In the genomic region with DNA sequence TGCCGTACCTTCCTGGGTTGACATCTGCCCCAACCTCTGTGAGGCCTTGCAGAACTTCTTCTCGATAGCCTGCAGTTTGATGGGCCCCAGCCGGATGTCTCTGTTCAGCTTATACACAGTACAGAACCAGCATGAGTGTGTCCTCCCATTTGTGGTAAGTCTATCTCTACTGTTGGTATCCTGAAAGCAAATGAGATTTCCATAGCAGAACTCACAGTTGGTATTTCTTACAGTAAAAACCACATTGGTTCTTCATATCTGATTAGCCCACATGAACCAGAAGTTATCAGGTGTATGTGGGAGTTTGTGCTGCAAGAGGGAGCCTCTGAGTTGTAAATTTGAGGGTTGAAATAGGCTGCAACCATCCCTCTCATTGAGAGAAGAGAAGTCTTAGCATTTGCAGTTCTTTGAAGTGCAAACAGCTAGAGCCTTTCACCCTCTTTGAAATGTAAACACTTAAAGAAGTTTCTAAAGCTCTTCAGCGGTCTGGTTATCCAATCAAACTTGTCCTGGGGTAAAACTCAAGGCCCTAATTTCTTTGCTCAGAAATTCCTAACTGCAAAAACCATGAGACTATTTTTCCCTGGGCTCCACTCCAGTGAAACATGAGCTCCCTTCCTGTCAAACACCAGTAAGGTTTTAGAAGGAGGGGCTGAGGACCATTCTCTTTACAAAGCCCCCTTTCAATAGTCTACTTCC, we compare ENCODE assay signal across 13 mouse cellular contexts. TPM values are rescaled to one million over a fixed set of nuclear protein-coding genes. Genes with fewer than 3 reads are reported as not detected.
DNase-seq lines count a peak whose midpoint lies in the region; ATAC-seq lines count a peak whose summit lies in the region.
"Had no signal": no experiment of that assay in that cellular context is flagged by ENCODE, and none has a peak within 500 bp of the region (broad histone marks: within the 10 kb centered on the region; RNA-seq: fewer than 3 reads in every experiment).

No protein-coding gene starts in this region.

- no peaks in the 10 kb centered on the region for H3K4me1 ChIP-seq in heart, embryonic 15.5 days (replicated peaks)
- peaks cover 13% of the 10 kb centered on the region for H3K4me1 ChIP-seq in embryonic facial prominence, embryonic 10.5 days
- H3K4me1 ChIP-seq in limb, embryonic 15.5 days = 0 out of 2 replicates have a peak, but pooled peaks cover 6% of the 10 kb centered on the region
- H3K4me1 ChIP-seq in forebrain, embryonic 10.5 days = peaks cover 8% of the 10 kb centered on the region
- H3K4me1 ChIP-seq: neural tube, embryonic 13.5 days had no signal

- H3K4me3 ChIP-seq in heart, embryonic 15.5 days = no peak overlapping the region
- H3K4me3 ChIP-seq in embryonic facial prominence, embryonic 10.5 days = no peak overlapping the region
- H3K4me3 ChIP-seq in limb, embryonic 15.5 days = no peak overlapping the region
- H3K4me3 ChIP-seq in forebrain, embryonic 10.5 days = no peak overlapping the region
- H3K4me3 ChIP-seq: midbrain, embryonic 10.5 days; neural tube, embryonic 13.5 days had no signal

- ATAC-seq in heart, embryonic 15.5 days (replicated peaks; ENCODE audit: insufficient number of reproducible peaks, insufficient read depth, low FRiP score, low read depth) = no peak
- 0 out of 2 replicates have a peak, but pooled peaks have one; percentile 48 for ATAC-seq in limb, embryonic 15.5 days (ENCODE audit: insufficient number of reproducible peaks, low FRiP score, low TSS enrichment, low read depth)
- ATAC-seq: forebrain, embryonic 14.5 days; hindbrain, postnatal 0 days had no signal

- H3K4me2 ChIP-seq in heart, embryonic 15.5 days = no peak overlapping the region
- peak overlapping the region; percentile 0; the same call in 1 of the 2 replicates for H3K4me2 ChIP-seq in limb, embryonic 15.5 days
- H3K4me2 ChIP-seq: neural tube, embryonic 13.5 days had no signal

- H3K9me3 ChIP-seq in heart, embryonic 15.5 days (replicated peaks) = no peaks in the 10 kb centered on the region; the same call in 1 of the 2 replicates
- no peaks in the 10 kb centered on the region for H3K9me3 ChIP-seq in embryonic facial prominence, embryonic 10.5 days
- no peaks in the 10 kb centered on the region for H3K9me3 ChIP-seq in limb, embryonic 15.5 days
- no peaks in the 10 kb centered on the region for H3K9me3 ChIP-seq in forebrain, embryonic 10.5 days
- H3K9me3 ChIP-seq: midbrain, embryonic 10.5 days had no signal

- WGBS in heart, embryonic 15.5 days = 43% methylated on average over 4 of the region's 4 CpGs
- 60% methylated on average over 4 of the region's 4 CpGs for WGBS in embryonic facial prominence, embryonic 10.5 days
- WGBS in limb, embryonic 15.5 days = 43% methylated on average over 4 of the region's 4 CpGs
- WGBS in forebrain, embryonic 10.5 days = 66% methylated on average over 4 of the region's 4 CpGs

- H3K27ac ChIP-seq in heart, embryonic 15.5 days = peak overlapping the region; percentile 5; the same call in 1 of the 2 replicates
- H3K27ac ChIP-seq in embryonic facial prominence, embryonic 10.5 days (replicated peaks) = 0 out of 2 replicates have a peak overlapping the region, but pooled peaks have one; percentile 30
- H3K27ac ChIP-seq in limb, embryonic 15.5 days = peak overlapping the region; percentile 76
- no peak overlapping the region for H3K27ac ChIP-seq in forebrain, embryonic 10.5 days
- H3K27ac ChIP-seq: hindbrain, postnatal 0 days; midbrain, embryonic 10.5 days; neural tube, embryonic 13.5 days had no signal

- no peak for DNase-seq in heart, adult 18-20 months
- peak; percentile 71 for DNase-seq in CD4-positive helper T cell, adult 2 months (ENCODE audit: low read depth, low spot score)
- DNase-seq in embryonic facial prominence, embryonic 10.5 days (ENCODE audit: low spot score) = no peak
- no peak for DNase-seq in cerebellum, postnatal 36 days
- DNase-seq in cerebellum, adult 11-12 months = no peak
- DNase-seq in forebrain, embryonic 10.5 days (ENCODE audit: extremely low spot score, low spot score) = no peak
- DNase-seq: heart, adult 11 months had no signal

- no peaks in the 10 kb centered on the region for H3K27me3 ChIP-seq in heart, embryonic 15.5 days
- H3K27me3 ChIP-seq in embryonic facial prominence, embryonic 10.5 days (replicated peaks; ENCODE audit: low read depth, poor library complexity, severe bottlenecking) = no peaks in the 10 kb centered on the region
- no peaks in the 10 kb centered on the region for H3K27me3 ChIP-seq in limb, embryonic 15.5 days
- H3K27me3 ChIP-seq in forebrain, embryonic 10.5 days (ENCODE audit: poor library complexity, severe bottlenecking) = no peaks in the 10 kb centered on the region
- H3K27me3 ChIP-seq: neural tube, embryonic 13.5 days had no signal

- no peaks in the 10 kb centered on the region for H3K36me3 ChIP-seq in heart, embryonic 15.5 days
- no peaks in the 10 kb centered on the region for H3K36me3 ChIP-seq in embryonic facial prominence, embryonic 10.5 days (replicated peaks)
- no peaks in the 10 kb centered on the region for H3K36me3 ChIP-seq in limb, embryonic 15.5 days
- no peaks in the 10 kb centered on the region for H3K36me3 ChIP-seq in forebrain, embryonic 10.5 days (replicated peaks)
- H3K36me3 ChIP-seq: midbrain, embryonic 10.5 days; neural tube, embryonic 13.5 days had no signal

- no peak overlapping the region for H3K9ac ChIP-seq in heart, embryonic 15.5 days
- H3K9ac ChIP-seq in limb, embryonic 15.5 days = no peak overlapping the region
- H3K9ac ChIP-seq: neural tube, embryonic 13.5 days had no signal

RNA-seq across cellular contexts. Expression of a gene that starts 10.0 kb away (rescaled TPM):
- polyA plus RNA-seq in heart, embryonic 15.5 days (2015; fragmentation: Nextera tagmentation; extraction: Ambion mirVana) = 0.57 and 1.0 TPM in 2 replicates
- total RNA-seq in heart, adult 18-20 months (2021) = under 1 TPM in 1 of 2 experiments, not detected in 1; 0.36 TPM
- 0.31 and 0.56 TPM in 2 replicates for polyA plus RNA-seq in embryonic facial prominence, embryonic 10.5 days (2016; fragmentation: Nextera tagmentation; extraction: Ambion mirVana)
- polyA plus RNA-seq in limb, embryonic 15.5 days (2015; fragmentation: Nextera tagmentation; extraction: Ambion mirVana) = 0.70 and 0.86 TPM in 2 replicates
- polyA plus RNA-seq in forebrain, embryonic 10.5 days (2016; fragmentation: Nextera tagmentation; extraction: Ambion mirVana) = 0.81 TPM in 1 of 2 replicates, not detected in the other
- polyA plus RNA-seq: neural tube, embryonic 13.5 days had no signal

RNA-seq across cellular contexts. Expression of a gene that starts 17.1 kb away (rescaled TPM):
- polyA plus RNA-seq in heart, embryonic 15.5 days (2015; fragmentation: Nextera tagmentation; extraction: Ambion mirVana) = 0.37 and 1.1 TPM in 2 replicates
- under 1 TPM; 0.12 to 0.15 TPM for total RNA-seq in heart, adult 18-20 months (2021)
- 1.4 and 2.1 TPM in 2 replicates for polyA plus RNA-seq in embryonic facial prominence, embryonic 10.5 days (2016; fragmentation: Nextera tagmentation; extraction: Ambion mirVana)
- 1.5 and 2.1 TPM in 2 replicates for polyA plus RNA-seq in limb, embryonic 15.5 days (2015; fragmentation: Nextera tagmentation; extraction: Ambion mirVana)
- polyA plus RNA-seq in forebrain, embryonic 10.5 days (2016; fragmentation: Nextera tagmentation; extraction: Ambion mirVana) = 1.8 TPM in 2 replicates
